Mouse (Mus musculus) liver, postnatal 0 days (tissue): Measurements from ENCODE around the gene Elmo1. TPM values are rescaled to one million over a fixed set of nuclear protein-coding genes. Genes with fewer than 3 reads are reported as not detected.
"Not testable (repeated sequence)": the region's sequence is repeated elsewhere in the genome, so short reads cannot be mapped to it uniquely, and the experiment has no call there.

Experiments used
- ATAC-seq: fragments of 200-750 bp; cut with Nextera tagmentation; 2 replicates; pipeline ENCODE4 v1.8.0; 2017; ENCODE audit warnings: mild to moderate bottlenecking, moderate library complexity
- DNase-seq: peaks from one replicate; pipeline ENCODE4 v3.0.0-alpha.2; 2016
- H3K27ac ChIP-seq: fragments of 300-500 bp; sonication (generic); 2 replicates; pipeline ENCODE4 v1.5.1; 2014; ENCODE audit warnings: antibody characterized with exemption, moderate library complexity, mild to moderate bottlenecking, low read depth
- H3K27me3 ChIP-seq: fragments of 300-500 bp; sonication (generic); 2 replicates; pipeline ENCODE4 v1.6.1; 2014; ENCODE audit warnings: low read length, control low read depth, mixed read lengths; ENCODE audit not compliant: insufficient read depth
- H3K36me3 ChIP-seq: fragments of 300-500 bp; sonication (generic); replicated peaks from 2 replicates; pipeline ENCODE4 v1.6.1; 2014; ENCODE audit warnings: mild to moderate bottlenecking, control low read depth, low read length, moderate library complexity, mixed read lengths; ENCODE audit not compliant: insufficient read depth
- H3K4me1 ChIP-seq: fragments of 300-500 bp; sonication (generic); 2 replicates; pipeline ENCODE4 v1.6.1; 2014; ENCODE audit warnings: antibody characterized with exemption, mild to moderate bottlenecking, control low read depth; ENCODE audit not compliant: insufficient read depth
- H3K4me2 ChIP-seq: fragments of 300-500 bp; sonication (generic); 2 replicates; pipeline ENCODE4 v1.6.1; 2014; ENCODE audit warnings: low read depth, mild to moderate bottlenecking, low read length, moderate library complexity, mixed read lengths
- H3K4me3 ChIP-seq: fragments of 300-500 bp; sonication (generic); 2 replicates; pipeline ENCODE4 v1.5.1; 2014; ENCODE audit warnings: low read depth, low read length
- H3K9ac ChIP-seq: fragments of 300-500 bp; sonication (generic); replicated peaks from 2 replicates; pipeline ENCODE4 v1.6.1; 2014; ENCODE audit warnings: mild to moderate bottlenecking, moderate library complexity
- H3K9me3 ChIP-seq: fragments of 300-500 bp; sonication (generic); 2 replicates; pipeline ENCODE4 v1.6.1; 2016; ENCODE audit warnings: mild to moderate bottlenecking, control low read depth, low read length, mixed read lengths
- CTCF ChIP-seq: sonication (generic); IDR thresholded peaks from 2 replicates; pipeline ENCODE4 v1.5.1; 2016; ENCODE audit warnings: antibody characterized with exemption, low read depth
- EP300 ChIP-seq: IDR thresholded peaks from 2 replicates; pipeline ENCODE4 v1.6.1; 2016; ENCODE audit warnings: antibody characterized with exemption, low read depth, mild to moderate bottlenecking
- WGBS: fragments of 180-500 bp; shearing (Covaris S2); extraction: QIAGEN DNeasy Blood & Tissue Kit; methylation state at CpG from one replicate; pipeline ENCODE4 v1.1.7; 2014; ENCODE audit not compliant: insufficient replicate concordance; 5-methylcytosine and 5-hydroxymethylcytosine counted together
- polyA plus RNA-seq: library from polyadenylated mRNA; unstranded; fragments of >200 nt; fragmentation: Nextera tagmentation; extraction: Ambion mirVana; gene quantifications from 2 replicates; pipeline ENCODE4 v1.2.1, GENCODE M21; 2015

Elmo1 gene
- polyA plus RNA-seq, 1 experiment from 2014 or later, result 3.1 TPM

- Histone ChIP-seq H3K4me2 (no peak overlapping the region), H3K4me1 (no peaks in the 10 kb centered on the region), H3K36me3 (no peaks in the 10 kb centered on the region), H3K9ac (no peak overlapping the region), H3K27me3 (no peaks in the 10 kb centered on the region), H3K9me3 (no peaks in the 10 kb centered on the region), H3K4me3 (no peak overlapping the region), H3K27ac (no peak overlapping the region)
- TF ChIP-seq EP300 (no peak), CTCF (no peak)
- ATAC-seq, result no peak
- WGBS, result 76% methylated on average over 6 of the region's 6 CpGs
- no peak for DNase-seq
These were observed 537.4 kb downstream of the Elmo1 start for GRCm38 (mm10) chr13:20627796-20628195.

GRCm38 (mm10) chr13:20632477-20632876, 542.1 kb downstream of the Elmo1 start:
- DNase-seq, result no peak
- H3K27ac ChIP-seq, result no peak overlapping the region
- H3K9ac ChIP-seq, result no peak overlapping the region
- no peaks in the 10 kb centered on the region for H3K27me3 ChIP-seq
- no peaks in the 10 kb centered on the region for H3K36me3 ChIP-seq
- no peak overlapping the region for H3K4me2 ChIP-seq
- no peak for ATAC-seq
- H3K4me3 ChIP-seq, result no peak overlapping the region
- TF ChIP-seq EP300 (no peak), CTCF (no peak)
- WGBS, result 48% methylated on average over 5 of the region's 5 CpGs
- H3K4me1 ChIP-seq, result no peaks in the 10 kb centered on the region
- H3K9me3 ChIP-seq, result no peaks in the 10 kb centered on the region

- DNase-seq, H3K27me3 ChIP-seq, H3K4me1 ChIP-seq, H3K36me3 ChIP-seq, H3K9me3 ChIP-seq, H3K27ac ChIP-seq, ATAC-seq, H3K9ac ChIP-seq, H3K4me3 ChIP-seq, H3K4me2 ChIP-seq: not testable (repeated sequence)
- WGBS, result 37% methylated on average over 1 of the region's 2 CpGs
These were observed 544.3 kb downstream of the Elmo1 start for GRCm38 (mm10) chr13:20634679-20635078.

GRCm38 (mm10) chr13:20635646-20636045, 545.2 kb downstream of the Elmo1 start:
- TF ChIP-seq CTCF (no peak), EP300 (no peak)
- Histone ChIP-seq H3K4me3 (no peak overlapping the region), H3K9ac (no peak overlapping the region), H3K9me3 (no peaks in the 10 kb centered on the region), H3K36me3 (no peaks in the 10 kb centered on the region), H3K27me3 (no peaks in the 10 kb centered on the region), H3K27ac (no peak overlapping the region), H3K4me1 (no peaks in the 10 kb centered on the region), H3K4me2 (no peak overlapping the region)
- WGBS, result 57% methylated on average over 2 of the region's 2 CpGs
- no peak for ATAC-seq
- no peak for DNase-seq
